Mouse (Mus musculus): ENCODE results near the gene Pex26. TPM values are rescaled to one million over a fixed set of nuclear protein-coding genes. Genes with fewer than 3 reads are reported as not detected.

Pex26 gene
- polyA plus RNA-seq, 1 experiment from 2014 or later: 14.2 TPM

GRCm38 (mm10) chr6:121148360-121148759 is 35.1 kb upstream of the Pex26 start:
- H3K4me1 ChIP-seq: peaks cover 7% of the 10 kb centered on the region
- no peak overlapping the region for H3K4me2 ChIP-seq (replicated peaks)
- ATAC-seq (replicated peaks): no peak
- no peaks in the 10 kb centered on the region for H3K36me3 ChIP-seq
- no peaks in the 10 kb centered on the region for H3K27me3 ChIP-seq
- no peaks in the 10 kb centered on the region for H3K9me3 ChIP-seq
- no peak overlapping the region for H3K9ac ChIP-seq (replicated peaks)
- no peak overlapping the region for H3K4me3 ChIP-seq
- 55% methylated on average over 3 of the region's 3 CpGs for WGBS
- H3K27ac ChIP-seq (replicated peaks): no peak overlapping the region

GRCm38 (mm10) chr6:121149420-121149819 is 34.0 kb upstream of the Pex26 start:
- ATAC-seq (replicated peaks): no peak
- 87% methylated on average over 3 of the region's 3 CpGs for WGBS
- H3K4me1 ChIP-seq: peaks cover 8% of the 10 kb centered on the region

GRCm38 (mm10) chr6:121150126-121150525 is 33.3 kb upstream of the Pex26 start:
- H3K36me3 ChIP-seq: no peaks in the 10 kb centered on the region
- no peaks in the 10 kb centered on the region for H3K9me3 ChIP-seq
- no peak overlapping the region for H3K4me3 ChIP-seq
- no peak overlapping the region for H3K4me2 ChIP-seq (replicated peaks)
- H3K27me3 ChIP-seq: no peaks in the 10 kb centered on the region
- WGBS: 94% methylated on average over 8 of the region's 8 CpGs
- no peak overlapping the region for H3K9ac ChIP-seq (replicated peaks)
- no peak for ATAC-seq (replicated peaks)
- peaks cover 11% of the 10 kb centered on the region for H3K4me1 ChIP-seq
- H3K27ac ChIP-seq (replicated peaks): no peak overlapping the region

More at GRCm38 (mm10) chr6:121149420-121149819, 34.0 kb upstream of the Pex26 start:
- no peak overlapping the region for H3K9ac ChIP-seq (replicated peaks)
- H3K36me3 ChIP-seq: no peaks in the 10 kb centered on the region
- no peaks in the 10 kb centered on the region for H3K27me3 ChIP-seq
- H3K4me3 ChIP-seq: no peak overlapping the region
- no peak overlapping the region for H3K4me2 ChIP-seq (replicated peaks)
- no peak overlapping the region for H3K27ac ChIP-seq (replicated peaks)
- no peaks in the 10 kb centered on the region for H3K9me3 ChIP-seq

- Histone ChIP-seq H3K4me2 (replicated peaks) (no peak overlapping the region), H3K9me3 (no peaks in the 10 kb centered on the region), H3K27me3 (no peaks in the 10 kb centered on the region), H3K27ac (replicated peaks) (no peak overlapping the region), H3K9ac (replicated peaks) (no peak overlapping the region), H3K4me1 (peaks cover 12% of the 10 kb centered on the region; the same call in 1 of the 2 replicates), H3K36me3 (no peaks in the 10 kb centered on the region), H3K4me3 (no peak overlapping the region)
- no peak for ATAC-seq (replicated peaks)
- 64% methylated on average over 6 of the region's 6 CpGs for WGBS
Measured at GRCm38 (mm10) chr6:121151732-121152131, 31.7 kb upstream of the Pex26 start.

- 89% methylated on average over 8 of the region's 8 CpGs for WGBS
- no peak for ATAC-seq (replicated peaks)
- H3K9me3 ChIP-seq: no peaks in the 10 kb centered on the region
- peaks cover 12% of the 10 kb centered on the region; the same call in 1 of the 2 replicates for H3K4me1 ChIP-seq
- no peak overlapping the region for H3K9ac ChIP-seq (replicated peaks)
- H3K4me3 ChIP-seq: no peak overlapping the region
- H3K27ac ChIP-seq (replicated peaks): no peak overlapping the region
- H3K36me3 ChIP-seq: no peaks in the 10 kb centered on the region
- no peaks in the 10 kb centered on the region for H3K27me3 ChIP-seq
- H3K4me2 ChIP-seq (replicated peaks): no peak overlapping the region
Measured at GRCm38 (mm10) chr6:121153177-121153576, 30.3 kb upstream of the Pex26 start.

GRCm38 (mm10) chr6:121154451-121155300 is 28.8 kb upstream of the Pex26 start:
- Histone ChIP-seq H3K27ac (replicated peaks) (peak overlapping the region; percentile 69), H3K4me3 (no peak overlapping the region), H3K4me1 (peaks cover 12% of the 10 kb centered on the region; the same call in 1 of the 2 replicates), H3K9ac (replicated peaks) (no peak overlapping the region), H3K36me3 (no peaks in the 10 kb centered on the region), H3K27me3 (no peaks in the 10 kb centered on the region), H3K4me2 (replicated peaks) (no peak overlapping the region), H3K9me3 (no peaks in the 10 kb centered on the region)
- 78% methylated on average over 16 of the region's 16 CpGs for WGBS
- peak; percentile 60 for ATAC-seq (replicated peaks)

- Histone ChIP-seq H3K4me3 (no peak overlapping the region), H3K36me3 (no peaks in the 10 kb centered on the region), H3K27ac (replicated peaks) (peak overlapping the region; percentile 53; the same call in 1 of the 2 replicates), H3K4me2 (replicated peaks) (no peak overlapping the region), H3K9me3 (no peaks in the 10 kb centered on the region), H3K9ac (replicated peaks) (no peak overlapping the region), H3K27me3 (no peaks in the 10 kb centered on the region), H3K4me1 (peaks cover 12% of the 10 kb centered on the region; the same call in 1 of the 2 replicates)
- 79% methylated on average over 2 of the region's 2 CpGs for WGBS
- no peak for ATAC-seq (replicated peaks)
Measured at GRCm38 (mm10) chr6:121156030-121156429, 27.4 kb upstream of the Pex26 start.

- Histone ChIP-seq H3K9ac (replicated peaks) (no peak overlapping the region), H3K4me2 (replicated peaks) (no peak overlapping the region), H3K27me3 (no peaks in the 10 kb centered on the region), H3K27ac (replicated peaks) (no peak overlapping the region), H3K9me3 (no peaks in the 10 kb centered on the region), H3K4me3 (no peak overlapping the region), H3K4me1 (0 out of 2 replicates have a peak, but pooled peaks cover 6% of the 10 kb centered on the region), H3K36me3 (no peaks in the 10 kb centered on the region)
- no peak for ATAC-seq (replicated peaks)
- 96% methylated on average over 5 of the region's 5 CpGs for WGBS
Measured at GRCm38 (mm10) chr6:121159616-121160015, 23.9 kb upstream of the Pex26 start.

GRCm38 (mm10) chr6:121160126-121160525 is 23.3 kb upstream of the Pex26 start:
- Histone ChIP-seq H3K27me3 (no peaks in the 10 kb centered on the region), H3K9ac (replicated peaks) (no peak overlapping the region), H3K9me3 (no peaks in the 10 kb centered on the region), H3K4me2 (replicated peaks) (no peak overlapping the region), H3K4me3 (no peak overlapping the region), H3K27ac (replicated peaks) (no peak overlapping the region), H3K36me3 (no peaks in the 10 kb centered on the region), H3K4me1 (0 out of 2 replicates have a peak, but pooled peaks cover 5% of the 10 kb centered on the region)
- 76% methylated on average over 6 of the region's 6 CpGs for WGBS
- ATAC-seq (replicated peaks): no peak

- ATAC-seq (replicated peaks): no peak
- no peaks in the 10 kb centered on the region for H3K4me1 ChIP-seq
- no peak overlapping the region for H3K4me3 ChIP-seq
- H3K9me3 ChIP-seq: no peaks in the 10 kb centered on the region
- no peak overlapping the region for H3K27ac ChIP-seq (replicated peaks)
- no peaks in the 10 kb centered on the region for H3K36me3 ChIP-seq
- H3K4me2 ChIP-seq (replicated peaks): no peak overlapping the region
- 90% methylated on average over 12 of the region's 12 CpGs for WGBS
- no peak overlapping the region for H3K9ac ChIP-seq (replicated peaks)
- H3K27me3 ChIP-seq: no peaks in the 10 kb centered on the region
Measured at GRCm38 (mm10) chr6:121162616-121163015, 20.9 kb upstream of the Pex26 start.

- Histone ChIP-seq H3K4me1 (no peaks in the 10 kb centered on the region), H3K27ac (replicated peaks) (no peak overlapping the region), H3K4me3 (no peak overlapping the region), H3K27me3 (no peaks in the 10 kb centered on the region), H3K9ac (replicated peaks) (no peak overlapping the region), H3K9me3 (no peaks in the 10 kb centered on the region), H3K36me3 (no peaks in the 10 kb centered on the region), H3K4me2 (replicated peaks) (no peak overlapping the region)
- no peak for ATAC-seq (replicated peaks)
- 37% methylated on average over 10 of the region's 10 CpGs for WGBS
Measured at GRCm38 (mm10) chr6:121166098-121166552, 17.3 kb upstream of the Pex26 start.

- ATAC-seq (replicated peaks): no peak
- H3K4me1 ChIP-seq: no peaks in the 10 kb centered on the region
- H3K9me3 ChIP-seq: no peaks in the 10 kb centered on the region
- H3K36me3 ChIP-seq: no peaks in the 10 kb centered on the region
- WGBS: 78% methylated on average over 7 of the region's 7 CpGs
- H3K27ac ChIP-seq (replicated peaks): no peak overlapping the region
- H3K4me3 ChIP-seq: no peak overlapping the region
- no peak overlapping the region for H3K4me2 ChIP-seq (replicated peaks)
- H3K27me3 ChIP-seq: no peaks in the 10 kb centered on the region
- H3K9ac ChIP-seq (replicated peaks): no peak overlapping the region
Measured at GRCm38 (mm10) chr6:121167381-121167975, 16.0 kb upstream of the Pex26 start.

All from forebrain, embryonic 15.5 days (tissue).